Mouse (Mus musculus) hindbrain, embryonic 10.5 days (tissue): Measurements from ENCODE around the gene AL607142.1. TPM values are rescaled to one million over a fixed set of nuclear protein-coding genes. Genes with fewer than 3 reads are reported as not detected.

Experiments used
- DNase-seq: peaks from one replicate; pipeline ENCODE4 v3.0.0-alpha.2; 2017; ENCODE audit warnings: low spot score
- H3K27ac ChIP-seq: fragments of 300-500 bp; sonication (generic); 2 replicates; pipeline ENCODE4 v1.5.1; 2016; ENCODE audit warnings: mild to moderate bottlenecking, moderate library complexity
- H3K27me3 ChIP-seq: fragments of 300-500 bp; sonication (generic); 2 replicates; pipeline ENCODE4 v1.6.1; 2016; ENCODE audit warnings: mild to moderate bottlenecking; ENCODE audit not compliant: poor library complexity, insufficient read depth, severe bottlenecking
- H3K36me3 ChIP-seq: fragments of 300-500 bp; sonication (generic); 2 replicates; pipeline ENCODE4 v1.6.1; 2016; ENCODE audit warnings: mild to moderate bottlenecking, moderate library complexity
- H3K4me1 ChIP-seq: fragments of 300-500 bp; sonication (generic); replicated peaks from 2 replicates; pipeline ENCODE4 v1.6.1; 2016; ENCODE audit warnings: mild to moderate bottlenecking
- H3K4me3 ChIP-seq: fragments of 300-500 bp; sonication (generic); 2 replicates; pipeline ENCODE4 v1.5.1; 2016; ENCODE audit warnings: mild to moderate bottlenecking, moderate library complexity
- H3K9me3 ChIP-seq: fragments of 300-500 bp; sonication (generic); 2 replicates; pipeline ENCODE4 v1.6.1; 2016; ENCODE audit warnings: mild to moderate bottlenecking, moderate library complexity
- WGBS: fragments of 180-500 bp; shearing (Covaris S2); methylation state at CpG from one replicate; pipeline ENCODE4 v1.1.7; 2016; 5-methylcytosine and 5-hydroxymethylcytosine counted together
- polyA plus RNA-seq: library from polyadenylated mRNA; unstranded; fragments of >200 nt; fragmentation: Nextera tagmentation; extraction: Ambion mirVana; gene quantifications from 2 replicates; pipeline ENCODE4 v1.2.1, GENCODE M21; 2016

AL607142.1 gene
- polyA plus RNA-seq, 1 experiment from 2014 or later, result not detected

DNA sequence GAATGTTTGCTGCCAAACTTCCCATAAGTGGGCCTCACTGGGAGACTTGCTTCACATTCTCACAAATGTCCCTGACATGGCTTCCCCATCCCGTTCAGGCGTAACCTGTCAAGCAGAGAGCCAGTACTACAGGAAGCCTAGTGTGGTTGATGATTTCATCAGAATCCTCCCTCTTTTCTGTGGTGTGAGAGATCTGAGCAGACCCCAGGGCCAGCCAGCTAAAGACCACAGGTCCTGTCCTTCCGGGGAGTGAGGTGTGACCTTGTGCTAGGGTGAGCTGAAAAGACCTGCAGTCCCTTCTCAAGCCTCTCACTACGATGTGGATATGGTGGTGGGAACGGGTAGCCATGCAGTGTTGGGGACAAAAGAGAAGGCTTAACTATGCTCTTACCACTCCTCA lies 17.7 kb downstream of the AL607142.1 start:
- no peaks in the 10 kb centered on the region for H3K36me3 ChIP-seq
- no peak overlapping the region for H3K4me3 ChIP-seq
- no peak for DNase-seq
- H3K27me3 ChIP-seq, result no peaks in the 10 kb centered on the region; the same call in 1 of the 2 replicates
- H3K27ac ChIP-seq, result no peak overlapping the region
- no peaks in the 10 kb centered on the region for H3K9me3 ChIP-seq
- 89% methylated on average over 5 of the region's 5 CpGs for whole genome bisulfite sequencing
- no peaks in the 10 kb centered on the region; the same call in 1 of the 2 replicates for H3K4me1 ChIP-seq

DNA sequence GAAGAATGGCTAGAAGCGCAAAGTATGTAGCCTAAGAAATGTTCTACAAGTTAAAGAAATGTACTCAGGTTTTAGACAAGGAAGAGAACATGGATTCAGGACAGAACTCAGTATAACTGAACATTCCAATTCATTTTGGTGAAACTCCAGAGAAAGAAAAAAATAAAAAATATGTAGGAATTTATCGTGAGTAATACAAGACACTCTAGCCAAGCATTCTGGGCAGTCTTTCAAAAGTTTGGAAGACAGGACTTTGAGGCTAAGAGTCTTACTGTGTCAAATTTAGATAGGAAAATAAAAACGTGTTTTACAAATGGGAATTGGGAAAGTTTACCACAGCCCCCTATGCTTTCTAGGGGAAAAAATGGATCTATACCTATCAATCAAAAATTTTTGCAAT lies 18.9 kb downstream of the AL607142.1 start:
- Histone ChIP-seq H3K27ac (no peak overlapping the region), H3K27me3 (no peaks in the 10 kb centered on the region; the same call in 1 of the 2 replicates), H3K4me1 (no peaks in the 10 kb centered on the region; the same call in 1 of the 2 replicates), H3K36me3 (no peaks in the 10 kb centered on the region), H3K9me3 (no peaks in the 10 kb centered on the region), H3K4me3 (no peak overlapping the region)
- no peak for DNase-seq
- WGBS, result 83% methylated on average over 3 of the region's 3 CpGs

DNA sequence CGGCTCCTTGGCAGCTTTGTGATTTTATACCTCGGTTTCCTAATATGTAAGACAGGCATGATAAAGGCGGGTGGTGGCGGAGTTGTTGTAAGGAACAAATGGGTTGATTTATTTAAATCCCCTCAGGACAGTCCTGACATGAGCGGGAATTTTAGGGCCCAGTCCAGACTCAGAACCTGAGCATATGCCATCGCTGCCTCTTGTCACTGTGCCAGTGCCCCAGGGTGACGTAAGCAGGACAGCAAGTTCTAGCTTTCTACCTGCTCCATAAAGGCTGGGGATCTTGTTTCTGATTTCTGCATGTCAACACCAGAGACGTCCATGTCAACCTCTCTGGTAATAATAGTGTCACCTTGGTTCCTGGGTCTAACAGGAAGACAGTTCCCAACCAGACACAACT lies 24.7 kb downstream of the AL607142.1 start:
- Histone ChIP-seq H3K9me3 (no peaks in the 10 kb centered on the region), H3K27me3 (no peaks in the 10 kb centered on the region), H3K27ac (no peak overlapping the region), H3K4me1 (no peaks in the 10 kb centered on the region), H3K4me3 (no peak overlapping the region), H3K36me3 (no peaks in the 10 kb centered on the region)
- WGBS, result 86% methylated on average over 8 of the region's 8 CpGs
- no peak for DNase-seq

- Histone ChIP-seq H3K4me1 (no peaks in the 10 kb centered on the region), H3K36me3 (no peaks in the 10 kb centered on the region), H3K9me3 (no peaks in the 10 kb centered on the region), H3K4me3 (no peak overlapping the region), H3K27ac (no peak overlapping the region), H3K27me3 (no peaks in the 10 kb centered on the region)
- 83% methylated on average over 1 of the region's 1 CpGs for WGBS
- DNase-seq, result no peak
Observed at GRCm38 (mm10) chr4:120091997-120092783, 27.4 kb downstream of the AL607142.1 start.

- Histone ChIP-seq H3K27ac (no peak overlapping the region), H3K9me3 (peaks cover 14% of the 10 kb centered on the region), H3K4me3 (no peak overlapping the region), H3K27me3 (no peaks in the 10 kb centered on the region), H3K36me3 (no peaks in the 10 kb centered on the region), H3K4me1 (no peaks in the 10 kb centered on the region)
- no peak for DNase-seq
- 89% methylated on average over 19 of the region's 19 CpGs for WGBS
Observed at GRCm38 (mm10) chr4:120096935-120097334, 32.1 kb downstream of the AL607142.1 start.

- no peaks in the 10 kb centered on the region for H3K36me3 ChIP-seq
- no peak for DNase-seq
- H3K27ac ChIP-seq, result no peak overlapping the region
- H3K9me3 ChIP-seq, result peaks cover 14% of the 10 kb centered on the region
- H3K4me1 ChIP-seq, result no peaks in the 10 kb centered on the region
- H3K4me3 ChIP-seq, result no peak overlapping the region
- H3K27me3 ChIP-seq, result no peaks in the 10 kb centered on the region
Observed at GRCm38 (mm10) chr4:120101186-120101585, 36.4 kb downstream of the AL607142.1 start.

DNA sequence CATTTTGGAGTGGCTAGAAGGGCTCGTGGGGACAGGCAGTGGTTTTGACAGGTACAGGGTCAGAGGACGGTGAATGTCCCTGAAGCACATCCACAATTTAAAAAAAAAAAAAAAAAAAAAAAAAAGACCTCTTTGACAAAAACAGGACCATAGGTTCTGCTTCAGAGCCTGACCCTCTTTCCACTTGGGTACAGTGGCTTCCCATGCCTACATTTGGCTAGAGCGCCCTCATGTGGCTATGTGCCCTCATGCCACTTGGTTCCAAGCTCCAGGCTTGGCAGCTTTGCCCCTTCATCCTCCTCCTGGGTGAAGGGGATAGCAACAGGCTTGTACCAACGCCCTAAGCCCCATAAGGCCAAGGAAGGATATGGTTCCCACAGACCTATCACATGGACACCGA lies 39.8 kb downstream of the AL607142.1 start:
- no peaks in the 10 kb centered on the region for H3K36me3 ChIP-seq
- 0 out of 2 replicates have a peak, but pooled peaks cover 2% of the 10 kb centered on the region for H3K9me3 ChIP-seq
- H3K4me1 ChIP-seq, result no peaks in the 10 kb centered on the region
- H3K27me3 ChIP-seq, result no peaks in the 10 kb centered on the region
- peak; percentile 49 for DNase-seq
- H3K27ac ChIP-seq, result no peak overlapping the region
- 51% methylated on average over 5 of the region's 5 CpGs for WGBS
- no peak overlapping the region for H3K4me3 ChIP-seq

DNA sequence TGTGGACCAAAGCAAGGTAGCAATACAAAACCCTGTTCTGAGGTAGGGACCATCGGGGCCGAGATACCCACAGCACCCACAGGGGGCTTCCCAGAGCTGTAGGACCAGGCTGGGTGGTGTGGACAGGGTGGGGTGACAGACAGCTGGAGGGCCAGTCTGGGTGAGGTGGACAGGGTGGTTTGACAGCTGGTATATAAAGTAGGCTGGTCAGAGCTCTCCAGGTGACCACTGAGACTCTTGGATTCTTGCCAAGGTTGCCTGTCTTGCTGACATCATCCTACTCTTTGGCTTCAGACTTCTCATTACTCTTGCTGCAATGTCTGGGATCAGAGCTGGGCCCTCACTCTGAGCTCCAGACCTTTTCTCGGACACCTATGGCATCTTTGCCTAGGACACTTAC lies 41.6 kb downstream of the AL607142.1 start:
- Histone ChIP-seq H3K27me3 (no peaks in the 10 kb centered on the region), H3K4me1 (no peaks in the 10 kb centered on the region), H3K4me3 (no peak overlapping the region), H3K36me3 (no peaks in the 10 kb centered on the region), H3K27ac (no peak overlapping the region), H3K9me3 (no peaks in the 10 kb centered on the region)
- WGBS, result 91% methylated on average over 3 of the region's 3 CpGs
- DNase-seq, result no peak

DNA sequence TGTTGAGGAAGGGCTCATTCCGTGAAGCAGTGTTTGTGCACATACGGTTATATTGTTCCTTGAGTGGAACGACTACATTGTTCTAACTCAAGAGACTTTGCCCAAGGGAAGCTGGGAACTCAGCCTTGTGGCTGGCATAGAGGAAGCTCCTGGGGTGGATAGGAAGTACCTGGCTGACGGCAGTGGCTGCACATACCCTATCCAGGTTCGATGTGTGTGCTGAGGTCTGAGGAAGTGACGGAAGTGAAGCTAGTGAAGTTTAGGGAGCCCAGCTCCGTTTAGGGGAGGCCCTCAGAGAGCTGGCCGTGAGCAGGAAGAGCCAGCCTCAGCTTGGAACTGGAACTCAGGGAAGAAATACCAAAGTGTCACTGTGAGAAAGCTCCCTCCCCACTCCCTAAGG lies 43.0 kb downstream of the AL607142.1 start:
- 84% methylated on average over 8 of the region's 8 CpGs for WGBS
- DNase-seq, result no peak
- H3K27ac ChIP-seq, result no peak overlapping the region
- no peak overlapping the region for H3K4me3 ChIP-seq
- no peaks in the 10 kb centered on the region for H3K27me3 ChIP-seq
- no peaks in the 10 kb centered on the region for H3K36me3 ChIP-seq
- peaks cover 1% of the 10 kb centered on the region; the same call in 1 of the 2 replicates for H3K9me3 ChIP-seq
- no peaks in the 10 kb centered on the region for H3K4me1 ChIP-seq

DNA sequence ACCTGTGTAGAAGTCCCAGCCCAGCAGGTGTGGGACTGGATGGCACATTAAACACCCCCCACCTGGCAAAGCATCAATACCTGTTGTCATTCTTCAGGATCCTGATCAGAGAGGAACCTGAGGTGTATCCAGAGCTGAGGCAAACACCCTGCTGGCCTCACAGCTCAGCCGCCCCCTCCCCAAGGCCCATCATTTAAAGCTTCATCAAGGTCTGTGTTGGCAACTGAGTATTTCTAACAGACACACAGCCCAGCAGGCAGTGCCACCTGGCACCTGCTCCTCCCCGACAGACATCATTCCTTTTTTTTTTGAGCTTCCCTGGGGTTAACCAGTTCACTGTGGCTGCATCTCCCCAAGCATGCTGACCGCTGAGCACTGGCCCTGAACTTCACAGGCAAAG lies 50.7 kb downstream of the AL607142.1 start:
- 83% methylated on average over 3 of the region's 3 CpGs for WGBS

DNA sequence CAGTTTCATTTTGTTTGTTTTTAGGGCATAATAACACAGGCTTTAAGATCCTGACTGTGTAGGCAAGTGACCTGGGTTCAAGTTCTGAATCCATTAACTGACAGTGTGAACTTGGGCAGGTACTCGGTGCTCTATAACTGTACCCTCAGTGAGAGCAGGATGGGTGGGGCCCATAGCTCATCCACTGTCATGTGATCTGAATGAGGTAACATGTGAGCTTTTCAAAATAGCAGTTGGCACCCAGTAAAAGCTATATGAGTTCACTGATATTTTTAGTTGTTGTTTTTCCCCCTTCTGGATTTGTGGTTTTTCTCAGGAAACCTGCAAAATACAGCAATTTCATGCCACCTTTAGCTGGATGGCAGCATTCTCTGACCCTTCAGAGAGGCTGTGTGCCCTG lies 51.5 kb downstream of the AL607142.1 start:
- Histone ChIP-seq H3K9me3 (peaks cover 4% of the 10 kb centered on the region; the same call in 1 of the 2 replicates), H3K27ac (no peak overlapping the region), H3K36me3 (no peaks in the 10 kb centered on the region), H3K4me1 (no peaks in the 10 kb centered on the region), H3K27me3 (no peaks in the 10 kb centered on the region), H3K4me3 (no peak overlapping the region)
- WGBS, result 84% methylated on average over 1 of the region's 1 CpGs
- DNase-seq, result no peak

More for the DNA sequence above, 50.7 kb downstream of the AL607142.1 start:
- H3K27me3 ChIP-seq, result no peaks in the 10 kb centered on the region
- H3K4me1 ChIP-seq, result no peaks in the 10 kb centered on the region
- no peak overlapping the region for H3K27ac ChIP-seq
- H3K9me3 ChIP-seq, result peaks cover 4% of the 10 kb centered on the region; the same call in 1 of the 2 replicates
- no peaks in the 10 kb centered on the region for H3K36me3 ChIP-seq
- no peak overlapping the region for H3K4me3 ChIP-seq
- no peak for DNase-seq

- Histone ChIP-seq H3K4me3 (no peak overlapping the region), H3K9me3 (no peaks in the 10 kb centered on the region), H3K4me1 (0 out of 2 replicates have a peak, but pooled peaks cover under 1% of the 10 kb centered on the region), H3K27ac (no peak overlapping the region), H3K27me3 (no peaks in the 10 kb centered on the region), H3K36me3 (no peaks in the 10 kb centered on the region)
- peak; percentile 35 for DNase-seq
- 40% methylated on average over 8 of the region's 8 CpGs for WGBS
Observed at GRCm38 (mm10) chr4:120120276-120120675, 55.5 kb downstream of the AL607142.1 start.

DNA sequence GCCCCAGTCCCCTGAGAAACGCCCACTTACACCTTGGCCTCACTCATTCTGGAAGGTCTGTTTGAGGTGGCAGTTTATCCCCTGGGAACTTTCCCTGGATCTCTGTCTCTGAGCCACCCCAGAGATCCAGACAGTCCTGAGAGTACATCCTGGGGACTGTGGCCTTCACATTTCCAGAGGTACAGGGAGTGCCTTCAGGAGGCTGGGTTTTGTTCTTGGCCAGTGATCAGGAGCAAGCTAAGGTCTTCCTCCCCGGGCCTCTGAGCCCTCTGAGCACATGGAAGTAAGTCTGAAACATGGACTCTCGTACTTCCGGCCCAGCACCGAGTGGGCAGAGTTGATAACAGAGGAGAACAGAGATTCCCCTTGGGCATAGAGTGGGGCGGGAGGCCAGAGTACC lies 59.9 kb downstream of the AL607142.1 start:
- no peaks in the 10 kb centered on the region for H3K36me3 ChIP-seq
- DNase-seq, result no peak
- H3K9me3 ChIP-seq, result no peaks in the 10 kb centered on the region
- H3K4me3 ChIP-seq, result no peak overlapping the region
- WGBS, result 85% methylated on average over 6 of the region's 6 CpGs
- H3K27me3 ChIP-seq, result no peaks in the 10 kb centered on the region
- 0 out of 2 replicates have a peak, but pooled peaks cover 6% of the 10 kb centered on the region for H3K4me1 ChIP-seq
- no peak overlapping the region for H3K27ac ChIP-seq
